Mouse (Mus musculus): ENCODE results near the gene Braf. TPM values are rescaled to one million over a fixed set of nuclear protein-coding genes. Genes with fewer than 3 reads are reported as not detected.
"Not testable (repeated sequence)": the region's sequence is repeated elsewhere in the genome, so short reads cannot be mapped to it uniquely, and the experiment has no call there.

The Braf gene
- polyA plus RNA-seq, 1 experiment from 2014 or later: 17.8 TPM

DNA sequence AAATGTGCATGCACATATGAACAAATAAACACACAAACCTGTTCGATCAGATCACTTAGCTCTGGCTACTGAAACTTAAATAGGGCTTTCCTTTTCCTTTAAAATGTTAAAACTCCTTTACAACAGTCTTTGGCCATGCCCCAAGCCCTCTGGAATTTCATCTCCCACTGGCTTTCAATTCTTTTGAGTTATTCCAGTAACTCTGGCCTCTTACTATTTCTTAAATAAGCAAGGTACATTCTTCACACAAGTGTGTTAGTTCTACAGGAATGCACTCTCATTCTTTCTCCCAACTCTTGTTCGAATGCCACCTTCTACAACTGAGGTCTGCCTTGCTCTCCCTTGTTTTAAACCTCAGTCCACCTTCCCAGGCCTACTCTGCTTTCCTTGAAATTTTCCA, 8.2 kb downstream of the Braf start:
- WGBS: 76% methylated on average over 2 of the region's 2 CpGs
- H3K27me3 ChIP-seq: no peaks in the 10 kb centered on the region
- ATAC-seq (ENCODE audit: insufficient number of reproducible peaks, low FRiP score, low TSS enrichment, low read depth): no peak

DNA sequence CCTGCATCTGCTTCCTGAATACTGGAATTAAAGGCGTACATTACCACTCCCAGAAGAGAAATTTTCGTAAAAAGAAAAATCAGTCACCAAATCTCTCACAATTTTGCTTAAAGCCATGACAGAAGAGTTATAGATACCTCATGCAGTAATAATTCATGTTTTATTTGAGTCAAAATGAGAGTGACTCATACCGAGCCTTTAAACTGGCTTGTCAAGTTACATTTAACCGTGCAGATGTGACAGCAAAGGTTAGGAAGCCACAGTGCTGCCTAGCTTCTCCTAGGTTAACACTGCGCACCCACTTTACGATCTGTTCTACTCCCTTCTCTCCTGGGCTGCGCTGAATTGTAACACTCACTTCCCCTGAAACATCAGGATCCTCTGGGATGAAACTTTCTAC, 10.9 kb downstream of the Braf start:
- Histone ChIP-seq H3K9me3 (replicated peaks) (no peaks in the 10 kb centered on the region), H3K9ac (no peak overlapping the region), H3K4me1 (peaks cover 5% of the 10 kb centered on the region; the same call in 1 of the 2 replicates), H3K4me2 (replicated peaks) (no peak overlapping the region), H3K27ac (replicated peaks) (no peak overlapping the region), H3K27me3 (no peaks in the 10 kb centered on the region), H3K36me3 (no peaks in the 10 kb centered on the region), H3K4me3 (replicated peaks) (no peak overlapping the region)
- 56% methylated on average over 7 of the region's 7 CpGs for WGBS
- ATAC-seq (ENCODE audit: insufficient number of reproducible peaks, low FRiP score, low TSS enrichment, low read depth): no peak

More for the DNA sequence above, 8.2 kb downstream of the Braf start:
- Histone ChIP-seq H3K4me2 (replicated peaks) (no peak overlapping the region), H3K9ac (no peak overlapping the region), H3K9me3 (replicated peaks) (no peaks in the 10 kb centered on the region), H3K4me3 (replicated peaks) (no peak overlapping the region), H3K27ac (replicated peaks) (no peak overlapping the region), H3K36me3 (no peaks in the 10 kb centered on the region), H3K4me1 (peaks cover 5% of the 10 kb centered on the region; the same call in 1 of the 2 replicates)

DNA sequence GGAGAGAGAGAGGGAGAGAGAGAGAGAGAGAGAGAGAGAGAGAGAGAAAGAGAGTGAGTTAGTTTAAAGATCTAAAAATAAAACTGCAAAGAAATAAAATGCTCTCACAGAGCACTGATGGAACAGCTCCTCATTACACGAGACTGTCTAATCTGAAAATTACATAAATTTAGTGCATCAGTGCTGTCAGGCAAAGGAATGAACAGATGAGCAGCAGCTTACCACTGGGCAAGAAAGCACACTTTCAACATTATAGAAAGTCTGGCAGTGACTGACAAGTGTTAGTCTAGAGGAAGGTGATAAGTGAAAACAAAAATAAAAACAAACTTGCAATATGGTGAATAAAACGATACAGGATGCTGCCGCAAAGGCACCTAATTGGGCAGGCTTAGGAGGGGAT, 11.9 kb downstream of the Braf start:
- no peak overlapping the region for H3K4me3 ChIP-seq (replicated peaks)
- H3K9ac ChIP-seq: no peak overlapping the region
- H3K4me2 ChIP-seq (replicated peaks): no peak overlapping the region
- H3K9me3 ChIP-seq (replicated peaks): no peaks in the 10 kb centered on the region
- H3K27ac ChIP-seq (replicated peaks): no peak overlapping the region
- no peaks in the 10 kb centered on the region for H3K36me3 ChIP-seq
- WGBS: 45% methylated on average over 3 of the region's 3 CpGs
- ATAC-seq (ENCODE audit: insufficient number of reproducible peaks, low FRiP score, low TSS enrichment, low read depth): no peak
- peaks cover 5% of the 10 kb centered on the region; the same call in 1 of the 2 replicates for H3K4me1 ChIP-seq
- no peaks in the 10 kb centered on the region for H3K27me3 ChIP-seq

DNA sequence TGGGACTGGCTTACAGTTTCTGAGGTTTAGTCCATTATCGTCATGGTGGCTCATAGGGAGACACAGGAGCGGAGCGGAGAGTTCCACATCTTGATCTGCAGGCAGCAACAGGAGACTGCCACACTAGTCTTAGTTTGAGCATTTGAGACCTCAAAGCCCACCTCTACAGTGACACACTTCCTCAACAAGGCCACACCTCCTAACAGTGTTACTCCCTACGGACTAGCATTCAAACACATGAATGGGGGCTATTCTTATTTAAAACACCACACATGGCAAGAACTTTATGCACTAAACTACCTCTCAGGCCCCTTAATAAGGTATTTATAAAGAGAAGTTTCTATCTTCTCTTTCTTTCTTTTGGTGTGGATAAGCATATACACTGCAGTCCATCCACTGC, 19.6 kb downstream of the Braf start:
- Histone ChIP-seq H3K4me1 (no peaks in the 10 kb centered on the region), H3K4me3 (replicated peaks) (no peak overlapping the region), H3K27ac (replicated peaks) (no peak overlapping the region), H3K4me2 (replicated peaks) (no peak overlapping the region), H3K9me3 (replicated peaks) (no peaks in the 10 kb centered on the region), H3K9ac (no peak overlapping the region), H3K27me3 (no peaks in the 10 kb centered on the region), H3K36me3 (no peaks in the 10 kb centered on the region)
- 98% methylated on average over 4 of the region's 4 CpGs for WGBS
- no peak for ATAC-seq (ENCODE audit: insufficient number of reproducible peaks, low FRiP score, low TSS enrichment, low read depth)

DNA sequence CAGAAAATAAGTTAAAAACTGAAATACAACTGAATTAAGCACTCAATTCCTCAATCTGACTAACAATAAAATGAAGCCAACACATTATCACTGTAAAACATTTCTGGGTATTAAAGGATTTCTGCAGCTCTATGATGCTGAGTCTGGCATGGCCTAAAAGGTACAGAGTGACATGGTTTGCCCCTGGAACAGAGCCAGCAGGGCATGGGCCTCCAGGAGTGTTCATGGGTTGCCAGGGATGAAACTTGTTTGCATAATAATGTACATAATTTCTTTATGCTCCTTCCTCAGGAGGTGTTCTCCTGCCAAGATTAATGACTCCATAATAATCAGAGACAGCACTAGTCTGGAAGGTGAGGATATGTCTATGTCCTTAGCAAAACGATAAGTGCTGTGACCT, 32.1 kb downstream of the Braf start:
- no peak overlapping the region for H3K9ac ChIP-seq
- no peak for ATAC-seq (ENCODE audit: insufficient number of reproducible peaks, low FRiP score, low TSS enrichment, low read depth)
- H3K4me3 ChIP-seq (replicated peaks): no peak overlapping the region
- H3K27me3 ChIP-seq: no peaks in the 10 kb centered on the region
- H3K27ac ChIP-seq (replicated peaks): no peak overlapping the region
- H3K36me3 ChIP-seq: no peaks in the 10 kb centered on the region
- no peaks in the 10 kb centered on the region for H3K9me3 ChIP-seq (replicated peaks)
- H3K4me2 ChIP-seq (replicated peaks): no peak overlapping the region
- WGBS: 85% methylated on average over 1 of the region's 1 CpGs
- H3K4me1 ChIP-seq: no peaks in the 10 kb centered on the region

DNA sequence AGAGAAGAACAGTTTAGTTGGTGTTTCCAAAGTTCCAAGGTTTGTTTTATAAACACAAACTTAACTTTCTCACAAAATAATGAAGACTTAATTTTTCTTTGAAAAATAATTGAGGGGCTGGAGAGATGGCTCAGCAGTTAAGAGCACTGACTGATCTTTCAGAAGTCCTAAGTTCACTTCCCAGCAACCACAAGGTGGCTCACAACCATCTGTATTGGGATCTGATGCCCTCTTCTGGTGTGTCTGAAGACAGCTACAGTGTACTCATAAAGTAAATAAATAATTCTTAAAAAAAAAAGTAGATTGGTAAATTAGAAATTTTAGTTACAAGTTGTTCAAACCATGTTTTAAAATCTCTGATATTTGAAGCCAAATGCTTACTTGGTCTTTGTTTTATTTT, 38.4 kb downstream of the Braf start:
- H3K27me3 ChIP-seq; H3K9ac ChIP-seq; H3K36me3 ChIP-seq; H3K27ac ChIP-seq (replicated peaks); H3K4me1 ChIP-seq; H3K9me3 ChIP-seq (replicated peaks); H3K4me2 ChIP-seq (replicated peaks); H3K4me3 ChIP-seq (replicated peaks); ATAC-seq (ENCODE audit: insufficient number of reproducible peaks, low FRiP score, low TSS enrichment, low read depth): not testable (repeated sequence)

DNA sequence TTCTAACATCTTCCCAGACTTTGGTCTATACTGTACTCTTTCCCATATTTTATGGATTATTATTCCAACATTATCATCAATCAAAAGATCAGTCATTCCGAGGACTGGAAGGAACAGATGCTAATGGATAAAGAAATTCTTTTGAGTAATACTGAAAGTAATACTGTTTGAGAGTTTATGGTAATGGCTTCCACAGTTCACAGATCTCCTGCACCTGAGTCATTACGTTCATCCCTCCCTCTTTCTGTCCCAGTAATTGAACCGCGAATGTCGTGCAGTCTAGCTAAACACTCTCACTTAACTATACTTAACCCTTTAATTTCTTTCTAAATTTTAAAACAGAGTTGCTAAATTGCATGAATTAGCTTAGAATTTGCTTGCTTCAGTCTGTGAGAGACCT, 43.5 kb downstream of the Braf start:
- no peaks in the 10 kb centered on the region for H3K9me3 ChIP-seq (replicated peaks)
- 53% methylated on average over 5 of the region's 5 CpGs for WGBS
- H3K27ac ChIP-seq (replicated peaks): no peak overlapping the region
- H3K4me1 ChIP-seq: no peaks in the 10 kb centered on the region
- no peak for ATAC-seq (ENCODE audit: insufficient number of reproducible peaks, low FRiP score, low TSS enrichment, low read depth)
- H3K27me3 ChIP-seq: no peaks in the 10 kb centered on the region
- peaks cover 8% of the 10 kb centered on the region for H3K36me3 ChIP-seq
- no peak overlapping the region for H3K4me3 ChIP-seq (replicated peaks)
- H3K4me2 ChIP-seq (replicated peaks): no peak overlapping the region
- no peak overlapping the region for H3K9ac ChIP-seq

DNA sequence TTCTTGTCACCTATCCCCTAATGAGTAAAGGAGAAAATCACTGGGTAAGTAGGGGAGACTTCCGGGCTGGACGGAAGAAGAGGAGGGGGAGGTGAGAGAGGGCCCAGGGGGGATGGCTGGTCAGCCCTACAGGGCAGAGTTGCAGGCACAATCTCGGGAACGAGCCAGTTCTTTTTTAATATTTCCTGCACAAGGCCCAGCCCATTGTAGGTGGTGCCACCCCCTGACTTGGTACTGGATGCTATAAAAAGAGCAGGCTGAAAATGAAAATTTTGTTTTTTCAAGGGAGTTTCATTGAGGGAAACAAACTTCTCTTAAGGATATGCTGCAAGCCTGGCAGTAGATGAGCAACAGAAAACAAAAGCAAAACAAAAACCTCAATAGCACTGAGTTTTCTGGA, 44.7 kb downstream of the Braf start:
- 28% methylated on average over 4 of the region's 4 CpGs for WGBS
- no peak for ATAC-seq (ENCODE audit: insufficient number of reproducible peaks, low FRiP score, low TSS enrichment, low read depth)

DNA sequence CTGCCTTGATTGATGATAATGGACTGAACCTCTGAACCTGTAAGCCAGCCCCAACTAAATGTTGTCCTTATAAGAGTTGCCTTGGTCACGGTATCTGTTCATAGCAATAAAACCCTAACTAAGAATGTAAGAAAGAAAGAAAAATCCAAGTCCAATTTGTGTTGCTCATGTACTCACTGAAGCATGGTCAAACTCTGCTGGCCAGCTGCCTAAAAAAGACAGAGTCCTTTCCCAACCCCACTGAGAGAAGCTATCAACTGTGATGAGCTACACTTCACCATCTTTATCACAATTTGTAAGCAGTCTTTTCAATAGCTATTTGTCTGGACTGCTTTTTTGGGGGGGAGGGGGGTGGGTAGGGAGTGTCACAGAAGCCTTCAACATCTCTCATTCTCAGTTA, 47.0 kb downstream of the Braf start:
- no peak overlapping the region for H3K27ac ChIP-seq (replicated peaks)
- WGBS: 96% methylated on average over 1 of the region's 1 CpGs
- no peak overlapping the region for H3K4me2 ChIP-seq (replicated peaks)
- no peak overlapping the region for H3K4me3 ChIP-seq (replicated peaks)
- H3K9me3 ChIP-seq (replicated peaks): no peaks in the 10 kb centered on the region
- no peaks in the 10 kb centered on the region for H3K4me1 ChIP-seq
- no peak for ATAC-seq (ENCODE audit: insufficient number of reproducible peaks, low FRiP score, low TSS enrichment, low read depth)
- H3K9ac ChIP-seq: no peak overlapping the region
- no peaks in the 10 kb centered on the region for H3K27me3 ChIP-seq
- peaks cover 15% of the 10 kb centered on the region for H3K36me3 ChIP-seq

More for the DNA sequence above, 44.7 kb downstream of the Braf start:
- no peaks in the 10 kb centered on the region for H3K4me1 ChIP-seq
- no peak overlapping the region for H3K27ac ChIP-seq (replicated peaks)
- no peak overlapping the region for H3K9ac ChIP-seq
- H3K36me3 ChIP-seq: peaks cover 12% of the 10 kb centered on the region
- H3K4me2 ChIP-seq (replicated peaks): no peak overlapping the region
- no peaks in the 10 kb centered on the region for H3K9me3 ChIP-seq (replicated peaks)
- H3K27me3 ChIP-seq: no peaks in the 10 kb centered on the region
- no peak overlapping the region for H3K4me3 ChIP-seq (replicated peaks)

DNA sequence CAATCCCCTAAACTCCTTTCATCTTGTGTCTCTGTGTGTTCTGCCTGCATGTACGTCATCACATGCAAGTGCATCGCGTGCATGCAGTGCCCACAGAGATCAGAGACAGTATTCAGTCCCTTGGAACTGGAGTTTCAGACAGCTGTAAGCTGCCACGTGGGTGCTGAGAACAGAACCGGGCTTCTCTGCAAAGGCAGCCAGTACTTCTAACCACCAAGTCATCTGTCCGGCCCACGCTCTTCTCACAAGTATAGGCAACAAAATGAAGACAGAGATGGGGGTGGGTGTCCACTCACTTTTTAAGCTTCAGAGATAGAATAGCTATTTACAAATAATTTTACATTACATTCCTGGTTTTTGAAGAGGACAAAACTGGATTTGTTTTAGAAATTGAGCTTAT, 50.2 kb downstream of the Braf start:
- Histone ChIP-seq H3K9me3 (replicated peaks) (no peaks in the 10 kb centered on the region), H3K4me1 (no peaks in the 10 kb centered on the region), H3K27ac (replicated peaks) (no peak overlapping the region), H3K4me3 (replicated peaks) (no peak overlapping the region), H3K36me3 (peaks cover 15% of the 10 kb centered on the region), H3K27me3 (no peaks in the 10 kb centered on the region), H3K9ac (no peak overlapping the region), H3K4me2 (replicated peaks) (no peak overlapping the region)
- 83% methylated on average over 7 of the region's 7 CpGs for WGBS
- no peak for ATAC-seq (ENCODE audit: insufficient number of reproducible peaks, low FRiP score, low TSS enrichment, low read depth)

DNA sequence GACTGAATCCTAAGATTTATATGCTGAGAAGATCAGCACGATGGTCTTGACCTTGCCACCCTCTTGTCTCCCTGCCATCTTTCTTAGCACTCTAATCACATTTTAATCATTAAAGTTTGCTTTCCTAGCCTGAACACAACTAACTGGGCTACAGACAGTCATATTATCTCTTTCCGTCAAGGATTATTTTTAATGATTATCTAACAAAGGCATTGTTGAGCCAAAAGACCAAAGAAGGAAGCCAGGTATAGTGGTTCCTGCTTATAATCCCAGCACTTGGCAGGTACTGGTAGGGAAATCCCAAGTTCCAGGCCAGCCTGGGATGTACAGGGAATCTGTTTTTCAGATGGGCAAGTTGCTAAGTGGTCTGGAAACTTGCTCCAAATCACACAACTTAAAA, 114.0 kb downstream of the Braf start:
- Histone ChIP-seq H3K36me3 (peaks cover 29% of the 10 kb centered on the region), H3K9me3 (replicated peaks) (no peaks in the 10 kb centered on the region), H3K27ac (replicated peaks) (no peak overlapping the region), H3K4me3 (replicated peaks) (no peak overlapping the region), H3K27me3 (no peaks in the 10 kb centered on the region), H3K4me2 (replicated peaks) (no peak overlapping the region), H3K9ac (no peak overlapping the region), H3K4me1 (no peaks in the 10 kb centered on the region)
- 100% methylated on average over 2 of the region's 2 CpGs for WGBS
- ATAC-seq (ENCODE audit: insufficient number of reproducible peaks, low FRiP score, low TSS enrichment, low read depth): no peak

DNA sequence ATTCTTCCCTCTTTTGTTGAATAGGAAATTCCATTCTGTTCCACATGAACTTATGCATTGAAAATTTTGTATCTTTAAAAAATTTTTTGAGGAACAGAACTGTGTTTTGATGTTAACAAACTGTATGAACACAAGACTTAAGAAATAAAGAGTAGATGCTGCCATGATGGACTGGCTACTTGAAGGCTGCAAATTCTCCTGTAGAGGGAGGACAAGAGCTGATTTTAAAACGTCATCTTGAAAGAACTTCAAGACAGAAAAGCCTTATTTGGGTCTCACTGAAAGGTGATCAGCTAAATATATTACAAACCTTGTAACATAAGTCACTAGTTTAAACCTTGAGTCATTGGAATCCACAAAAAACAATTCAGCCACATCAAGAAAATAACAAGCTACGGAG, 115.1 kb downstream of the Braf start:
- WGBS: 58% methylated on average over 2 of the region's 2 CpGs
- Histone ChIP-seq H3K9me3 (replicated peaks) (no peaks in the 10 kb centered on the region), H3K4me2 (replicated peaks) (no peak overlapping the region), H3K9ac (no peak overlapping the region), H3K36me3 (peaks cover 24% of the 10 kb centered on the region), H3K27me3 (no peaks in the 10 kb centered on the region), H3K4me1 (no peaks in the 10 kb centered on the region), H3K27ac (replicated peaks) (no peak overlapping the region), H3K4me3 (replicated peaks) (no peak overlapping the region)
- ATAC-seq (ENCODE audit: insufficient number of reproducible peaks, low FRiP score, low TSS enrichment, low read depth): no peak
